Mouse (Mus musculus) testis, adult 2 months (tissue): ENCODE results near the gene Efcab5. TPM values are rescaled to one million over a fixed set of nuclear protein-coding genes. Genes with fewer than 3 reads are reported as not detected.

Experiments
- H3K27ac ChIP-seq: fragments of 200-500 bp; 2 replicates; pipeline ENCODE4 v1.5.1; 2012; ENCODE audit warnings: low read depth, low read length; ENCODE audit not compliant: control insufficient read depth, insufficient read depth
- H3K27me3 ChIP-seq: fragments of 200-500 bp; 2 replicates; pipeline ENCODE4 v1.6.1; 2012; ENCODE audit warnings: mild to moderate bottlenecking, low read length, moderate library complexity; ENCODE audit not compliant: control insufficient read depth, insufficient read depth
- H3K36me3 ChIP-seq: fragments of 200-500 bp; 2 replicates; pipeline ENCODE4 v1.6.1; 2012; ENCODE audit warnings: mild to moderate bottlenecking, low read length; ENCODE audit not compliant: control insufficient read depth, insufficient read depth
- H3K4me1 ChIP-seq: fragments of 200-500 bp; 2 replicates; pipeline ENCODE4 v1.6.1; 2012; ENCODE audit warnings: low read length; ENCODE audit not compliant: control insufficient read depth, insufficient read depth
- H3K4me3 ChIP-seq: fragments of 200-500 bp; 2 replicates; pipeline ENCODE4 v1.5.1; 2012; ENCODE audit warnings: low read depth, mild to moderate bottlenecking, low read length, moderate library complexity, mixed read lengths; ENCODE audit not compliant: control insufficient read depth
- CTCF ChIP-seq: fragments of 200-500 bp; IDR thresholded peaks from 2 replicates; pipeline ENCODE4 v1.5.1; 2012; ENCODE audit warnings: low read depth, mild to moderate bottlenecking, inconsistent platforms, low read length, moderate library complexity; ENCODE audit not compliant: control insufficient read depth, insufficient read depth, insufficient replicate concordance
- POLR2A ChIP-seq: fragments of 200-500 bp; IDR thresholded peaks from 2 replicates; pipeline ENCODE4 v1.6.1; 2012; ENCODE audit warnings: low read depth, mild to moderate bottlenecking, inconsistent platforms, low read length, moderate library complexity; ENCODE audit not compliant: control insufficient read depth
- polyA plus RNA-seq: library from polyadenylated mRNA; depleted of rRNA; stranded (reverse); fragments of >200 nt; gene quantifications from 2 replicates; pipeline ENCODE4 v1.2.3, GENCODE M21; 2012

The Efcab5 gene
- polyA plus RNA-seq, 1 experiment = 216 TPM

DNA sequence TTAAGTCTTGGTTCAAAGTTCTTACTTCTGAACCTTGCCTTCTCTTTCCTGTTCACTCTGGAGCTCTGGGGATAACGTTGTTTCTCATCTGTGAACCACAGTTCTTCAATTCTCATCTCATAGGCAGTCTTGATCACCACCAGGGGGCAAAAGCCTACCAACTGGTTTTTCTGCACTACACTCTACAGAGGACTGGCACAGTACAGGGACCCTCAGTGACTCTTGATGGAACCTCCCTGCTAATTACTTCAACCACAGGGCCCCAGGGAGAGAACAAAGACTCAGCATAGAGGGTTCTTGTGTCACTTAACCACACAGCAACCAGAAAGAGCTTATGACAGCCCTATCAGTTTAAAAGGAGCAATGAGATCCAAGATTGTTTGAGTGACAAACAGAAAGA is 26.0 kb upstream of the Efcab5 start:
- no peak overlapping the region for H3K4me3 ChIP-seq

DNA sequence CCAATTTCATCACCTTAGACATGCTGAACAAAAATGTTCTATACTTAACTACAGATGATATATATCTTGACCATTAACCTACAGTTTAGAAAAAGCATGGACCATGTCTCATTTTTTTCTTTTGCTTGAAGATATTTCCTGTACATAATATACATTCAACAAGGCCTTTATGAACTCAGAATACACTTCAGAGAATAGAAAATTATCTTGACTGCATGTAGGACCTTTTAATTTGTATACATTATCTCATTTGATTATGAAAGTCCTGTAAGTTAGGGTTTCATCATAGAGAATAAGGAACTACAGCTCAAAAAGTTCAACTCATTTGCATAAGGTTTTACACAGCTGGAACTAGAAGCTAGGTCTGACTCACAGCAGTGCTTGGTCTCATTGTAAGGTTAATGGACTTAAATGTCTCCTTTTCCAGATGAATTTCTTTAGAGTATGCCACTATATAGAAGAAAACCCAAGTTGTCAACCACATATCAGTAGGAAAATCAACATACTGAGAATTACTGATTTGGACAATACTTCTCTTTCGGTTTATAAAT is 25.4 kb upstream of the Efcab5 start:
- Histone ChIP-seq H3K4me3 (no peak overlapping the region), H3K4me1 (peaks cover 6% of the 10 kb centered on the region; the same call in 1 of the 2 replicates), H3K27me3 (no peaks in the 10 kb centered on the region), H3K36me3 (no peaks in the 10 kb centered on the region; the same call in 1 of the 2 replicates), H3K27ac (no peak overlapping the region)
- no peak for TF ChIP-seq CTCF
- no peak for TF ChIP-seq POLR2A

More for the DNA sequence above, 26.0 kb upstream of the Efcab5 start:
- no peaks in the 10 kb centered on the region for H3K27me3 ChIP-seq
- peaks cover 6% of the 10 kb centered on the region; the same call in 1 of the 2 replicates for H3K4me1 ChIP-seq
- H3K27ac ChIP-seq = peak overlapping the region; percentile 54
- H3K36me3 ChIP-seq = no peaks in the 10 kb centered on the region; the same call in 1 of the 2 replicates
- no peak for TF ChIP-seq CTCF
- TF ChIP-seq POLR2A = no peak

DNA sequence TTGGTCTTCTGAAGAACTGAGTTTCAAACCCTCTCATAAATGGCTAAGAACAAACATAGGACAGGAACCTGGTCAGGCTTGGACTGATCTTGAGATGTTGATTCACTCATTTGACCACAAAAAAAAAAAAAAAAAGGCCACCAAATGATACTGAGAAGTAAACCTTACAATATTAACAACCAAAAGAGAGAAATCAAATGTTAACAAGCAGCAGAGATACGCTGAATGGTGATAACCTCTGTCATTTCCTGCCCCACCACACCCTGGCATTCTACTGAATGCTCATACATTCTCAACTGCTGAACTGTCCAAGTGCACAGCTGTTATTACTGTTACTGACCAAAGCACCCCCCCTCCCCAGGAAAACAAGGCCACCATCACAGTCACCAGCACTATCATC is 11.9 kb upstream of the Efcab5 start:
- peaks cover 2% of the 10 kb centered on the region; the same call in 1 of the 2 replicates for H3K4me1 ChIP-seq
- peak overlapping the region; percentile 9; the same call in 1 of the 2 replicates for H3K4me3 ChIP-seq
- peak overlapping the region; percentile 77 for H3K27ac ChIP-seq
- TF ChIP-seq CTCF (no peak), POLR2A (no peak; the same call in 1 of the 2 replicates)
- no peaks in the 10 kb centered on the region; the same call in 1 of the 2 replicates for H3K36me3 ChIP-seq
- no peaks in the 10 kb centered on the region for H3K27me3 ChIP-seq

DNA sequence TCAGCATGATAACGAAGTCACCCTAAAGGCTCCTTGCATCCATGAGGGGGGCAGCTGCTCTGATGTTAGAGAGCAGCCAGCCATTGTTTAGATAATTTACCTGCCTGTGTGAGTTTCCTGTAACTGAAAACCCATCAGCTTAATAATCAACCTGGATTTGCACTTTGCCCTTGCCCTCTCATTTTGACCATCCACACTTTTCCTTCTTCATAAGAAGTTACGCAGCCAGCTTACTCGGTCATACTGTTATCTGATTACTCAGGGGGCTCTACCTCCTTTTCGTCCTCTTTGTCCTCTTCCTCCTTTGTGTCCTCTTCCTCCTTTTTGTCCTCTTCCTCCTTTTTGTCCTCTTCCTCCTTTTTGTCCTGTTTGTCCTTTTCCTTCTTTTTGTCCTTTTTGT is 10.9 kb upstream of the Efcab5 start:
- no peak overlapping the region for H3K27ac ChIP-seq
- H3K4me3 ChIP-seq = peak overlapping the region; percentile 55
- no peaks in the 10 kb centered on the region; the same call in 1 of the 2 replicates for H3K36me3 ChIP-seq
- peaks cover 2% of the 10 kb centered on the region; the same call in 1 of the 2 replicates for H3K4me1 ChIP-seq
- TF ChIP-seq POLR2A (no peak), CTCF (no peak)
- no peaks in the 10 kb centered on the region for H3K27me3 ChIP-seq

DNA sequence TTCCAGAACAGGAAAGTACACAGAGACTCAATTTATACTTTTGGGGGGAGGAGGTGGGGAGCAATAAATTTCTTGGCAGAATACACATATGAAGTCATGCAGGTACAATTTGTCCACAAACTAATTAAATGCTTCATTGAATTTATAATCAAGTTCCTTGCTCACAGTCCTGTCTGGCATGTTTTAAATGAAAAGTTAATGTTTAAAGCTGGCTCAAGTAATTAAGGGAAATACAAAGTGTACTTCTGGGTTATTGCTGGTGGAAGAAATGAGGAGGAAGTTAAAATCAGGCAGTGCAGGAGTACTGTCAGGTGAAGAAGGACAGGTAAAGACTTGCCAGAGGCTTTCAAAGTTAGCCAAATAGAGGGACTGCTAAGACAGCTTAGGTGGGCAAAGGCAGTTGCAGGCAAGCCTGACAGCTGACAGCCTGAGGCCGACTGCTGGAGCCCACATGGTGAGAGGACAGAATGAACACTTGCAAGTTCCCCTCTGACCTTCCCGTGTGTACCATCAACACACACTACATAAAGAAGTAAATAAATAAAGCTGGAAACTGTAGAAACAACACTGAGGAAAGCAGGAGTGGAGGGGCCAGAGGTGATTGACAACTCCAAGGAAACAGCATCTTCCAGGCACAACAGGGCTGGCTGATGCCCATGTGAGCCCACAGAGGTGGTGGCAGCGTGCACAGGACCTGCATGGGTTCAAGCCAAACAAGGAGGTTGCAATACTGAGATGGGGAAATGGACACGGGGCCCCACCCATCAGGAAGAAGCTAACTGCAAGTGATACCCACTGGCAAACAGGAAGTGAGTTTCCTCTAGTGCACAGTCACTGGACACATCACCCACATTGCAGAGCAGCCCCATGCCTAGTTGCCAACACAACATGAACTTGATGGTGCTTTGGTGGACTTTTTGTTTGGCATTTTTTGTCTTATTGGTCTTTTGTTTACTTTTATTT is 7.7 kb upstream of the Efcab5 start:
- Histone ChIP-seq H3K36me3 (no peaks in the 10 kb centered on the region; the same call in 1 of the 2 replicates), H3K27ac (no peak overlapping the region), H3K4me3 (no peak overlapping the region), H3K4me1 (peaks cover 1% of the 10 kb centered on the region; the same call in 1 of the 2 replicates), H3K27me3 (no peaks in the 10 kb centered on the region)
- TF ChIP-seq POLR2A (no peak), CTCF (no peak)

DNA sequence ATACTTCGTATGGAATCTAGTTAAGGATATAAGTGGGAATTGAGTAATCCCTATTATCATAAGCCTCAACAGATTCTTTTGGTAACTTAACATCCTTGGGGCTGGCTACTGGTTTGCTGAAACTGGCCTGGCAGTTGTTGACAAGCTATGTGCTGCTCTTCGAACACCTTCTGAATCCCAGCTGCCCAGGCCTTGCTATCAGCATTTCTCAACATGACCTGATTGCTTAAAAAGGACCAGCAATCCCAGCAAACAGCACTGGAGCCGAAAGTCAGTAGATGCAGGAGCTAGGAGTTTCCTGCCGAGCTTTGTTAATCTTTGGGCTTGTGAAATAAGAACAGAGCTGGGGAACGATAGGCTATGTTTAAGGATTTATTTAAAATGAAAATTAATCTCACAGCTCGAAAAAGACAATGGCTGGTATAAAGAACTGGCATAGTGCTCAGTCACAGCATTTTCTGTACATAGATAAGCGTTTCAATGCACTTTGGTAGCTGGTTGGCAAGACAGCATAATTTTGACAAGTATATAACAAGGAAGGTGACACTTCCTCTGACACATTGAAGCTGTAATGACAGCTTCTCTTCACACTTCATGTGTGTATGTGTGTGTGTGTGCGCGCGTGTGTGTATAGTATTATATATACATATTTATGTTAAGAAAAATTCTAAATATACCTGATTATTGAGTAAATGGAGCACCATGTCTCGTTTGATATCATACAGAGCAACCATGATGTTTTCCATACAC is 6.8 kb upstream of the Efcab5 start:
- no peak for TF ChIP-seq POLR2A
- TF ChIP-seq CTCF = no peak
- H3K27me3 ChIP-seq = no peaks in the 10 kb centered on the region
- no peak overlapping the region for H3K4me3 ChIP-seq
- H3K36me3 ChIP-seq = no peaks in the 10 kb centered on the region; the same call in 1 of the 2 replicates
- H3K27ac ChIP-seq = no peak overlapping the region
- H3K4me1 ChIP-seq = no peaks in the 10 kb centered on the region
